Mouse (Mus musculus): ENCODE measurements at regions not wholly inside any gene's neighbourhood (a gene's known extent, or its start where the extent isn't known, plus 50 kb on each side); places are given as distances from the start of the nearest gene placed in this dataset.

DNA sequence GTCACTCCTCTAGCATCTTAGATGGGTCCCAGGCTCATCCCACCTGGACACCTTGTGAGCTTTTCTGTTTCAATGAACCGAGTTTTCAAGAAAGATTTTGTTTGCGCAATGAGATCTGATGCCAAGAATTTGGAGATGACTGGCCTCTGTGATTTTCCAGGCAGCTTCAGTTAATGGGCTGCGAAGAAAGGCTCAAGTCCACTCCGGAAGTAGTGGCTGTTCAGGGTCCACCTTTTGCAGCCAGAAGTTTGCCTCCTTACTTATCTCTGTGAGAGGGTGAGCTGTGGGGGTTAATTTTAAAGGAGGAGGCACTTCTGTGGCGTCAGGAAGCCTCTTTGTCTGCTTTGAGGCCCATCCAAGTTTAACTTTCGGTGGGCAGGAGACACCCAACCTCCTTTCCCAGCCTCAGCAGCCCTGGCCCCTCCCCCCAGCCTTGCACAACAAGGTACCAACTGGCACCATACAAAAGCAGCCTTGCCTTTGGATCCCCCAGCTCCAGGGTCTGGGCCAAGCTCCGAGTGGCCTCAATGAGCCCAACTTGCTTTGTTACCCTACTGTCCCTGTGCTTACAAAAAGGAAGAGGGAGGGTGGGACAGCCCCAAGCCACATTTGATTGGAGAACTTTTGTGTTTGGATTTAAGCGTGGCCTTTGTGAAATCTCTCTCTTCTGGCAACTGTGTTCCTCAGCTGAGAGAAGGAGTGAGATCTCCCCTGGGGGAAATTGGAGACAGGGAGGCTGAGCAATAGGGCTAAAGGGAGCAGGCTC lies 75.3 kb downstream of the Lsm3 start:
- H3K4me3 ChIP-seq (ENCODE audit: insufficient read depth, poor library complexity, severe bottlenecking) = no peak overlapping the region
- no peaks in the 10 kb centered on the region for H3K79me3 ChIP-seq (ENCODE audit: low read depth)
- H3ac ChIP-seq (ENCODE audit: control insufficient read depth, insufficient read length, low read depth) = no peak overlapping the region
- no peaks in the 10 kb centered on the region for H3K36me3 ChIP-seq (ENCODE audit: control insufficient read depth, insufficient read depth)
- TF ChIP-seq MYOG (IDR thresholded peaks at IDR 0.05; ENCODE audit: control insufficient read depth, extremely low read depth, insufficient read length) (no peak), CEBPB (IDR thresholded peaks at IDR 0.05; ENCODE audit: low read depth) (no peak), CTCF (IDR thresholded peaks at IDR 0.05; ENCODE audit: control insufficient read depth, insufficient read depth, insufficient read length) (no peak), USF1 (IDR thresholded peaks at IDR 0.05; ENCODE audit: low read depth) (no peak), MAX (IDR thresholded peaks at IDR 0.05) (no peak), FOSL1 (IDR thresholded peaks at IDR 0.05; ENCODE audit: insufficient read depth, low read length, poor library complexity, severe bottlenecking) (no peak), MYOD1 (IDR thresholded peaks at IDR 0.05; ENCODE audit: control insufficient read depth, insufficient read length, low read depth) (no peak)
- H3K27me3 ChIP-seq (ENCODE audit: control insufficient read depth, insufficient read depth, insufficient read length) = no peaks in the 10 kb centered on the region
- H3K79me2 ChIP-seq (ENCODE audit: control insufficient read depth, insufficient read depth) = no peaks in the 10 kb centered on the region

DNA sequence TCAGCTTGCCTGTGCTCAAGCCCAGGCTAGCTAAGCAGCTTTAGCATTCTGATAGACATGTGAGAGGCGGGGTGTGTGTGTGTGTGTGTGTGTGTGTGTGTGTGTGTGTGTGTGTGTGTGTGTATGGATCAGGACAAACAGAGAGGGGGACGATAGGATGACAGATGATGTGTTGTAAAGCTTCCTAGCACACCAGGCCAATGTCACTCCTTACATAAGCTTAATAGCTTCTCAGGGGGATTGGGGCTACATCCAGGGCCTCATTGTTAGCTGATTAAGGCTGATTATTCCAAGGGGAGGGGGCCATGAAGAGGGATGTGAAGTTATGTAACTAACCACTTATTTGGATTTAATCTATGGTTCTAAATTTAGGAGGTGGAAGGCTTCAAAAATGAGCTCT lies 76.9 kb downstream of the Lsm3 start:
- no peak overlapping the region for H3ac ChIP-seq (ENCODE audit: control insufficient read depth, insufficient read length, low read depth)
- H3K36me3 ChIP-seq (ENCODE audit: control insufficient read depth, insufficient read depth) = no peaks in the 10 kb centered on the region
- H3K79me2 ChIP-seq (ENCODE audit: control insufficient read depth, insufficient read depth) = no peaks in the 10 kb centered on the region
- no peaks in the 10 kb centered on the region for H3K79me3 ChIP-seq (ENCODE audit: low read depth)
- H3K27me3 ChIP-seq (ENCODE audit: control insufficient read depth, insufficient read depth, insufficient read length) = no peaks in the 10 kb centered on the region
- TF ChIP-seq FOSL1 (IDR thresholded peaks at IDR 0.05; ENCODE audit: insufficient read depth, low read length, poor library complexity, severe bottlenecking) = no peak
- no peak for TF ChIP-seq CEBPB (IDR thresholded peaks at IDR 0.05; ENCODE audit: low read depth)
- TF ChIP-seq USF1 (IDR thresholded peaks at IDR 0.05; ENCODE audit: low read depth) = no peak
- no peak for TF ChIP-seq MYOG (IDR thresholded peaks at IDR 0.05; ENCODE audit: control insufficient read depth, extremely low read depth, insufficient read length)
- no peak for TF ChIP-seq MAX (IDR thresholded peaks at IDR 0.05)
- TF ChIP-seq MYOD1 (IDR thresholded peaks at IDR 0.05; ENCODE audit: control insufficient read depth, insufficient read length, low read depth) = no peak
- TF ChIP-seq CTCF (IDR thresholded peaks at IDR 0.05; ENCODE audit: control insufficient read depth, insufficient read depth, insufficient read length) = no peak
- no peak overlapping the region for H3K4me3 ChIP-seq (ENCODE audit: insufficient read depth, poor library complexity, severe bottlenecking)

DNA sequence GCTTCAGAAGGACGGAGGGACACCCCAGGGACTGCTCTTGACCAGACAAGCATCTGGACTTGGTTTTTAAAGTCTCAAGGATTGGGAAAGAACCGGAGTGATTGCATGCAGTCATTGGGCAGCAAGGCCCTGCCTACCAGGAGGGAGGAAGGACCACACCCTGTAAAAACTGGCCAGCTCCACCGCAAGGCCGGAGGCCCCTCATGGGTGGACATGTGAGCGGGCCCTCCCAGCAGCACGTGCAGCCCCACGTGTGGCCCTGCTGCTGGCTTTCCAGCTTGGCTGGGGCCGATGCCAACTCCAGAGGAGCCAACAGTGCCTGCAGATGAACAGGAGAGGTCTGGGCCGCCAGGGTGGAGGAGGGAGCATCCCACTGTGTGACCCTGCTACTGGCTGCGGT lies 83.2 kb downstream of the Lsm3 start:
- Histone ChIP-seq H3K4me3 (ENCODE audit: insufficient read depth, poor library complexity, severe bottlenecking) (no peak overlapping the region), H3K79me2 (ENCODE audit: control insufficient read depth, insufficient read depth) (no peaks in the 10 kb centered on the region), H3K27me3 (ENCODE audit: control insufficient read depth, insufficient read depth, insufficient read length) (no peaks in the 10 kb centered on the region), H3K79me3 (ENCODE audit: low read depth) (no peaks in the 10 kb centered on the region), H3ac (ENCODE audit: control insufficient read depth, insufficient read length, low read depth) (no peak overlapping the region), H3K36me3 (ENCODE audit: control insufficient read depth, insufficient read depth) (no peaks in the 10 kb centered on the region)
- TF ChIP-seq CTCF (IDR thresholded peaks at IDR 0.05; ENCODE audit: control insufficient read depth, insufficient read depth, insufficient read length) (no peak), CEBPB (IDR thresholded peaks at IDR 0.05; ENCODE audit: low read depth) (peak; percentile 79), MYOD1 (IDR thresholded peaks at IDR 0.05; ENCODE audit: control insufficient read depth, insufficient read length, low read depth) (no peak), MYOG (IDR thresholded peaks at IDR 0.05; ENCODE audit: control insufficient read depth, extremely low read depth, insufficient read length) (no peak), USF1 (IDR thresholded peaks at IDR 0.05; ENCODE audit: low read depth) (peak; percentile 57), MAX (IDR thresholded peaks at IDR 0.05) (peak; percentile 96), FOSL1 (IDR thresholded peaks at IDR 0.05; ENCODE audit: insufficient read depth, low read length, poor library complexity, severe bottlenecking) (no peak)

DNA sequence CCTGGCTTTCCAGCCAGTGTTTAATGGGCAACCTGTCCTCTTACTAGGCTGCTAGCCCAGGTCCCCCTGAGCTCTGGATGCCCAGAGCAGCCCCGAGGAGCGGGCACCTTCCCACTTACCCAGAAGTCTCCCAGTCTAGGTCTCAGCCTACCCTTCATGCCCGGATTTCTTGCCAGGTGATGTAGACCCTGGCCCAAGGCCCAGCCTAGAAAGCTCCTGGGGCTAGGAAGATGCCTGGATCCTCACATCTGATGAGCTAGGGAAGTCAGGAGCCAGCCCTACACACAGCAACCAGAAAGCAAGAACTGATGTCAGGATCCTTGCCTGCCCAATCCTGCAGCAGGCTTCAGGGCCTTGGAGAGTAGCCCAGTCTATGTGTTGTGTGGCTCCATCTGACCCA lies 83.7 kb upstream of the Slc6a6 start:
- no peaks in the 10 kb centered on the region for H3K36me3 ChIP-seq (ENCODE audit: control insufficient read depth, insufficient read depth)
- H3K4me3 ChIP-seq (ENCODE audit: insufficient read depth, poor library complexity, severe bottlenecking) = no peak overlapping the region
- no peaks in the 10 kb centered on the region for H3K79me3 ChIP-seq (ENCODE audit: low read depth)
- no peak overlapping the region for H3ac ChIP-seq (ENCODE audit: control insufficient read depth, insufficient read length, low read depth)
- no peak for TF ChIP-seq CEBPB (IDR thresholded peaks at IDR 0.05; ENCODE audit: low read depth)
- no peak for TF ChIP-seq CTCF (IDR thresholded peaks at IDR 0.05; ENCODE audit: control insufficient read depth, insufficient read depth, insufficient read length)
- TF ChIP-seq USF1 (IDR thresholded peaks at IDR 0.05; ENCODE audit: low read depth) = no peak
- no peak for TF ChIP-seq MAX (IDR thresholded peaks at IDR 0.05)
- TF ChIP-seq MYOG (IDR thresholded peaks at IDR 0.05; ENCODE audit: control insufficient read depth, extremely low read depth, insufficient read length) = no peak
- no peak for TF ChIP-seq MYOD1 (IDR thresholded peaks at IDR 0.05; ENCODE audit: control insufficient read depth, insufficient read length, low read depth)
- no peak for TF ChIP-seq FOSL1 (IDR thresholded peaks at IDR 0.05; ENCODE audit: insufficient read depth, low read length, poor library complexity, severe bottlenecking)
- no peaks in the 10 kb centered on the region for H3K27me3 ChIP-seq (ENCODE audit: control insufficient read depth, insufficient read depth, insufficient read length)
- H3K79me2 ChIP-seq (ENCODE audit: control insufficient read depth, insufficient read depth) = no peaks in the 10 kb centered on the region

DNA sequence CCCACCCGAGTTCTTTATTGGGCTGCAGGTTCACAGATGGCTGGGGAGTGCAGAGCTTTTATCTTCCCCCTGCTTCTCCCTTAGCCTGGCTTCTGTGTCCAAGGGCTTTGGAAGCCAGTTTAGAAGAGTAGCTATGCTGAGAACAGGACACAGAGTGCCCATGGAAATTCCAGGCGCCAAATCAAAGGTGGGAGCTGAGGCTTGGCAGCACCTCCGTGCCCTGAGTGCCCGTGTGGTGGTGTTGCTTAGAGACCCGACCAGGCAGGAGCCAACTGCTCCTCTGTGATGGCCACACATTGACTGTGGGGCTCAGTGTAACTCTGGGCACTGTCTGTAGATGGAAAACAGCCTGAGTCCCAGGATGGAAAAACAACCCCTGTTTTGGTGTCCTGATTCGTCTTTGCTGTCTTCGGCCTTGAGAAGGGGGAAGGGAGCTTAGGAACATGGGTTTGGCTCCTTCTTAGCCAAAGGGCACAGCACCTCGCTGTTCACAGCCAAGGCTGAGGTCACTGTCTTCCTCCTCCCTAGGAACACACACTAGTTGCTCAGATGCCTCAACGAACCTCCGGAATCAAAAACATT lies 77.1 kb upstream of the Slc6a6 start:
- Histone ChIP-seq H3K27me3 (ENCODE audit: control insufficient read depth, insufficient read depth, insufficient read length) (no peaks in the 10 kb centered on the region), H3K36me3 (ENCODE audit: control insufficient read depth, insufficient read depth) (no peaks in the 10 kb centered on the region), H3ac (ENCODE audit: control insufficient read depth, insufficient read length, low read depth) (no peak overlapping the region), H3K79me2 (ENCODE audit: control insufficient read depth, insufficient read depth) (no peaks in the 10 kb centered on the region), H3K79me3 (ENCODE audit: low read depth) (no peaks in the 10 kb centered on the region), H3K4me3 (ENCODE audit: insufficient read depth, poor library complexity, severe bottlenecking) (no peak overlapping the region)
- no peak for TF ChIP-seq CEBPB (IDR thresholded peaks at IDR 0.05; ENCODE audit: low read depth)
- TF ChIP-seq MAX (IDR thresholded peaks at IDR 0.05) = no peak
- TF ChIP-seq USF1 (IDR thresholded peaks at IDR 0.05; ENCODE audit: low read depth) = no peak
- no peak for TF ChIP-seq FOSL1 (IDR thresholded peaks at IDR 0.05; ENCODE audit: insufficient read depth, low read length, poor library complexity, severe bottlenecking)
- TF ChIP-seq MYOD1 (IDR thresholded peaks at IDR 0.05; ENCODE audit: control insufficient read depth, insufficient read length, low read depth) = no peak
- no peak for TF ChIP-seq MYOG (IDR thresholded peaks at IDR 0.05; ENCODE audit: control insufficient read depth, extremely low read depth, insufficient read length)
